Mouse (Mus musculus): ENCODE data around the gene Prss46. TPM values are rescaled to one million over a fixed set of nuclear protein-coding genes. Genes with fewer than 3 reads are reported as not detected.

Gene Prss46
- polyA plus RNA-seq, 1 experiment from 2014 or later = not detected

- no peaks in the 10 kb centered on the region for H3K36me3 ChIP-seq (ENCODE audit: control insufficient read depth, insufficient read depth, low read length)
- no peak overlapping the region; the same call in 1 of the 2 replicates for H3K27ac ChIP-seq (ENCODE audit: low read depth, low read length)
- peak; percentile 42 for DNase-seq (ENCODE audit: low spot score)
- peak overlapping the region; percentile 2; the same call in 1 of the 2 replicates for H3K4me2 ChIP-seq (replicated peaks; ENCODE audit: low read depth, low read length)
- no peak overlapping the region for H3K9ac ChIP-seq (ENCODE audit: low read depth, low read length)
- peaks cover 24% of the 10 kb centered on the region for H3K4me1 ChIP-seq (replicated peaks; ENCODE audit: control insufficient read depth, insufficient read depth, low read length)
- H3K4me3 ChIP-seq (ENCODE audit: low read depth, low read length) = no peak overlapping the region
- no peaks in the 10 kb centered on the region for H3K9me3 ChIP-seq (ENCODE audit: control insufficient read depth, low read length)
- ATAC-seq (ENCODE audit: low FRiP score) = peak; percentile 82
- 7% methylated on average over 3 of the region's 3 CpGs for WGBS
- peaks cover 27% of the 10 kb centered on the region for H3K27me3 ChIP-seq (ENCODE audit: control insufficient read depth, insufficient read depth, low read length)
These were observed 30.4 kb downstream of the Prss46 start for GRCm38 (mm10) chr9:110874660-110875191.

- H3K9ac ChIP-seq (ENCODE audit: low read depth, low read length) = no peak overlapping the region
- H3K27ac ChIP-seq (ENCODE audit: low read depth, low read length) = no peak overlapping the region
- no peak overlapping the region for H3K4me2 ChIP-seq (replicated peaks; ENCODE audit: low read depth, low read length)
- no peaks in the 10 kb centered on the region for H3K36me3 ChIP-seq (ENCODE audit: control insufficient read depth, insufficient read depth, low read length)
- no peaks in the 10 kb centered on the region for H3K9me3 ChIP-seq (ENCODE audit: control insufficient read depth, low read length)
- WGBS = 23% methylated on average over 4 of the region's 6 CpGs
- no peak overlapping the region for H3K4me3 ChIP-seq (ENCODE audit: low read depth, low read length)
- DNase-seq (ENCODE audit: low spot score) (no peak), ATAC-seq (ENCODE audit: low FRiP score) (peak; percentile 63)
- peaks cover 33% of the 10 kb centered on the region for H3K27me3 ChIP-seq (ENCODE audit: control insufficient read depth, insufficient read depth, low read length)
- peaks cover 26% of the 10 kb centered on the region for H3K4me1 ChIP-seq (replicated peaks; ENCODE audit: control insufficient read depth, insufficient read depth, low read length)
These were observed 31.0 kb downstream of the Prss46 start for GRCm38 (mm10) chr9:110875288-110875695.

GRCm38 (mm10) chr9:110877353-110877752, 33.0 kb downstream of the Prss46 start:
- Histone ChIP-seq H3K9me3 (ENCODE audit: control insufficient read depth, low read length) (no peaks in the 10 kb centered on the region), H3K27ac (ENCODE audit: low read depth, low read length) (no peak overlapping the region), H3K27me3 (ENCODE audit: control insufficient read depth, insufficient read depth, low read length) (peaks cover 45% of the 10 kb centered on the region), H3K4me2 (replicated peaks; ENCODE audit: low read depth, low read length) (no peak overlapping the region), H3K4me1 (replicated peaks; ENCODE audit: control insufficient read depth, insufficient read depth, low read length) (peaks cover 27% of the 10 kb centered on the region), H3K9ac (ENCODE audit: low read depth, low read length) (no peak overlapping the region), H3K36me3 (ENCODE audit: control insufficient read depth, insufficient read depth, low read length) (no peaks in the 10 kb centered on the region), H3K4me3 (ENCODE audit: low read depth, low read length) (no peak overlapping the region)
- 95% methylated on average over 1 of the region's 1 CpGs for WGBS
- DNase-seq (ENCODE audit: low spot score) (no peak), ATAC-seq (ENCODE audit: low FRiP score) (no peak)

- ATAC-seq (ENCODE audit: low FRiP score) (no peak), DNase-seq (ENCODE audit: low spot score) (no peak)
- H3K4me3 ChIP-seq (ENCODE audit: low read depth, low read length) = no peak overlapping the region
- 87% methylated on average over 5 of the region's 5 CpGs for WGBS
- H3K9ac ChIP-seq (ENCODE audit: low read depth, low read length) = no peak overlapping the region
- H3K4me1 ChIP-seq (replicated peaks; ENCODE audit: control insufficient read depth, insufficient read depth, low read length) = peaks cover 27% of the 10 kb centered on the region
- H3K9me3 ChIP-seq (ENCODE audit: control insufficient read depth, low read length) = no peaks in the 10 kb centered on the region
- no peaks in the 10 kb centered on the region for H3K36me3 ChIP-seq (ENCODE audit: control insufficient read depth, insufficient read depth, low read length)
- no peak overlapping the region for H3K4me2 ChIP-seq (replicated peaks; ENCODE audit: low read depth, low read length)
- H3K27me3 ChIP-seq (ENCODE audit: control insufficient read depth, insufficient read depth, low read length) = peaks cover 40% of the 10 kb centered on the region
- no peak overlapping the region for H3K27ac ChIP-seq (ENCODE audit: low read depth, low read length)
These were observed 33.6 kb downstream of the Prss46 start for GRCm38 (mm10) chr9:110877888-110878287.

- H3K27me3 ChIP-seq (ENCODE audit: control insufficient read depth, insufficient read depth, low read length) = peaks cover 34% of the 10 kb centered on the region
- peak within 1 kb of the TSS; percentile 83 for H3K4me2 ChIP-seq (replicated peaks; ENCODE audit: low read depth, low read length)
- H3K4me1 ChIP-seq (replicated peaks; ENCODE audit: control insufficient read depth, insufficient read depth, low read length) = peaks cover 17% of the 10 kb centered on the region
- H3K9me3 ChIP-seq (ENCODE audit: control insufficient read depth, low read length) = no peaks in the 10 kb centered on the region
- H3K9ac ChIP-seq (ENCODE audit: low read depth, low read length) = 0 out of 2 replicates have a peak within 1 kb of the TSS, but pooled peaks have one; percentile 27
- peak within 1 kb of the TSS; percentile 48 for H3K4me3 ChIP-seq (ENCODE audit: low read depth, low read length)
- ATAC-seq (ENCODE audit: low FRiP score) = no peak
- H3K36me3 ChIP-seq (ENCODE audit: control insufficient read depth, insufficient read depth, low read length) = no peaks in the 10 kb centered on the region
- no peak within 1 kb of the TSS for H3K27ac ChIP-seq (ENCODE audit: low read depth, low read length)
- DNase-seq (ENCODE audit: low spot score) = no peak
- WGBS = 13% methylated on average over 12 of the region's 12 CpGs
These were observed 35.0 kb downstream of the Prss46 start, which contains the start of gene Als2cl for GRCm38 (mm10) chr9:110879191-110879920. Als2cl (plus strand) TSS chr9:110879870.

- DNase-seq (ENCODE audit: low spot score) = peak; percentile 51
- no peak within 1 kb of the TSS for H3K27ac ChIP-seq (ENCODE audit: low read depth, low read length)
These were observed 35.8 kb downstream of the Prss46 start, which contains the start of gene Tmie for GRCm38 (mm10) chr9:110879998-110880561. Tmie (minus strand) TSS chr9:110880113.

GRCm38 (mm10) chr9:110880772-110881171, 36.5 kb downstream of the Prss46 start:
- Histone ChIP-seq H3K27me3 (ENCODE audit: control insufficient read depth, insufficient read depth, low read length) (peaks cover 34% of the 10 kb centered on the region), H3K4me2 (replicated peaks; ENCODE audit: low read depth, low read length) (peak overlapping the region; percentile 83; the same call in 1 of the 2 replicates)
- 70% methylated on average over 4 of the region's 4 CpGs for WGBS

More at GRCm38 (mm10) chr9:110879998-110880561, 35.8 kb downstream of the Prss46 start, which contains the start of gene Tmie:
- 0 out of 2 replicates have a peak, but pooled peaks have one; percentile 13 for ATAC-seq (ENCODE audit: low FRiP score)
- under 1% methylated on average over 42 of the region's 57 CpGs for WGBS
- Histone ChIP-seq H3K9me3 (ENCODE audit: control insufficient read depth, low read length) (no peaks in the 10 kb centered on the region), H3K36me3 (ENCODE audit: control insufficient read depth, insufficient read depth, low read length) (no peaks in the 10 kb centered on the region), H3K4me3 (ENCODE audit: low read depth, low read length) (peak within 1 kb of the TSS; percentile 48), H3K4me2 (replicated peaks; ENCODE audit: low read depth, low read length) (peak within 1 kb of the TSS; percentile 83), H3K27me3 (ENCODE audit: control insufficient read depth, insufficient read depth, low read length) (peaks cover 34% of the 10 kb centered on the region), H3K4me1 (replicated peaks; ENCODE audit: control insufficient read depth, insufficient read depth, low read length) (peaks cover 10% of the 10 kb centered on the region), H3K9ac (ENCODE audit: low read depth, low read length) (0 out of 2 replicates have a peak within 1 kb of the TSS, but pooled peaks have one; percentile 27)

GRCm38 (mm10) chr9:110881953-110882352, 37.6 kb downstream of the Prss46 start:
- no peak for DNase-seq (ENCODE audit: low spot score)
- Histone ChIP-seq H3K27ac (ENCODE audit: low read depth, low read length) (no peak overlapping the region), H3K36me3 (ENCODE audit: control insufficient read depth, insufficient read depth, low read length) (no peaks in the 10 kb centered on the region), H3K9me3 (ENCODE audit: control insufficient read depth, low read length) (no peaks in the 10 kb centered on the region), H3K4me3 (ENCODE audit: low read depth, low read length) (no peak overlapping the region), H3K9ac (ENCODE audit: low read depth, low read length) (no peak overlapping the region), H3K4me2 (replicated peaks; ENCODE audit: low read depth, low read length) (no peak overlapping the region), H3K27me3 (ENCODE audit: control insufficient read depth, insufficient read depth, low read length) (peaks cover 34% of the 10 kb centered on the region), H3K4me1 (replicated peaks; ENCODE audit: control insufficient read depth, insufficient read depth, low read length) (peaks cover 6% of the 10 kb centered on the region)
- WGBS = 76% methylated on average over 7 of the region's 7 CpGs
- ATAC-seq (ENCODE audit: low FRiP score) = no peak

More at GRCm38 (mm10) chr9:110880772-110881171, 36.5 kb downstream of the Prss46 start:
- H3K9me3 ChIP-seq (ENCODE audit: control insufficient read depth, low read length) = no peaks in the 10 kb centered on the region
- no peak overlapping the region for H3K27ac ChIP-seq (ENCODE audit: low read depth, low read length)
- ATAC-seq (ENCODE audit: low FRiP score) = no peak
- H3K4me3 ChIP-seq (ENCODE audit: low read depth, low read length) = peak overlapping the region; percentile 48
- DNase-seq (ENCODE audit: low spot score) = no peak
- H3K4me1 ChIP-seq (replicated peaks; ENCODE audit: control insufficient read depth, insufficient read depth, low read length) = peaks cover 6% of the 10 kb centered on the region
- no peak overlapping the region for H3K9ac ChIP-seq (ENCODE audit: low read depth, low read length)
- H3K36me3 ChIP-seq (ENCODE audit: control insufficient read depth, insufficient read depth, low read length) = no peaks in the 10 kb centered on the region

Data from hindbrain, embryonic 11.5 days (tissue).